Mouse (Mus musculus) CH12.LX (cell line): ENCODE results near the gene Rab5if. TPM values are rescaled to one million over a fixed set of nuclear protein-coding genes. Genes with fewer than 3 reads are reported as not detected.
A peak's percentile ranks its signal among the peaks of the same experiment; 100 is the strongest.

Experiments used
- DNase-seq: peaks from one replicate; pipeline ENCODE4 v3.0.0-alpha.2; 2013; ENCODE audit errors: extremely low read depth
- H3K27ac ChIP-seq: 2 replicates; pipeline ENCODE4 v1.5.1; 2012; ENCODE audit warnings: low read depth, mild to moderate bottlenecking, control low read depth, moderate library complexity; ENCODE audit not compliant: insufficient read depth
- H3K27me3 ChIP-seq: replicated peaks from 2 replicates; pipeline ENCODE3; 2012; ENCODE audit warnings: inconsistent platforms
- H3K36me3 ChIP-seq, 2 experiments: replicated peaks in 1 of 2; 2 replicates each; pipeline versions ENCODE3 to v1.6.1; 2012; ENCODE audit warnings: inconsistent platforms in 1 of 2, low read length in 1 of 2, mild to moderate bottlenecking in 1 of 2, mixed read lengths in 1 of 2, moderate library complexity in 1 of 2; ENCODE audit not compliant: control insufficient read depth in 1 of 2, insufficient read depth in 1 of 2
- H3K4me1 ChIP-seq, 2 experiments: 2 replicates each; pipeline ENCODE4 v1.6.1; 2012; ENCODE audit warnings: inconsistent platforms in 1 of 2, moderate library complexity in 1 of 2; ENCODE audit not compliant: insufficient read depth in 2 of 2, control insufficient read depth in 1 of 2
- H3K4me2 ChIP-seq: 2 replicates; pipeline ENCODE4 v1.6.1; 2012; ENCODE audit warnings: low read depth, mild to moderate bottlenecking, control low read depth; ENCODE audit not compliant: poor library complexity, insufficient read depth, severe bottlenecking
- H3K4me3 ChIP-seq, 3 experiments: fragments of 150-350 bp in 1 of 3; sonication (generic) in 1 of 3; replicated peaks in 1 of 3; 2 replicates each; pipeline versions ENCODE3 to v1.5.1; 2011 to 2012; ENCODE audit warnings: low read depth in 2 of 3, low read length in 2 of 3, mild to moderate bottlenecking in 2 of 3, moderate library complexity in 2 of 3, control low read depth in 1 of 3, improper control_type of control experiment in 1 of 3, inconsistent platforms in 1 of 3, mixed read lengths in 1 of 3; ENCODE audit not compliant: poor library complexity in 1 of 3
- H3K79me2 ChIP-seq: replicated peaks from 2 replicates; pipeline ENCODE4 v1.6.1; 2012; ENCODE audit warnings: mild to moderate bottlenecking, moderate library complexity; ENCODE audit not compliant: control insufficient read depth, poor library complexity, insufficient read depth, severe bottlenecking; ENCODE audit errors: extremely low read depth
- H3K9ac ChIP-seq: 2 replicates; pipeline ENCODE4 v1.6.1; 2012; ENCODE audit warnings: low read depth, mild to moderate bottlenecking, control low read depth, moderate library complexity; ENCODE audit not compliant: insufficient read depth
- H3K9me3 ChIP-seq: replicated peaks from 2 replicates; pipeline ENCODE3; 2012; ENCODE audit warnings: low read length, inconsistent platforms, mixed read lengths
- BHLHE40 ChIP-seq: IDR thresholded peaks from 2 replicates; pipeline ENCODE4 v1.6.1; 2011; ENCODE audit warnings: mild to moderate bottlenecking, low read depth, low read length, improper control_type of control experiment
- CHD1 ChIP-seq: IDR thresholded peaks from 2 replicates; pipeline ENCODE4 v1.6.1; 2012; ENCODE audit warnings: low read depth, low read length, improper control_type of control experiment, inconsistent platforms
- CHD2 ChIP-seq: IDR thresholded peaks from 2 replicates; pipeline ENCODE4 v1.6.1; 2011; ENCODE audit warnings: low read length, improper control_type of control experiment
- CTCF ChIP-seq, 2 experiments: IDR thresholded peaks in 1 of 2; conservative IDR thresholded peaks in 1 of 2; 2 replicates each; pipeline ENCODE4 v1.5.1; 2011 to 2012; ENCODE audit warnings: low read depth in 2 of 2, low read length in 2 of 2, improper control_type of control experiment in 1 of 2, inconsistent platforms in 1 of 2, mild to moderate bottlenecking in 1 of 2, moderate library complexity in 1 of 2
- E2F4 ChIP-seq: IDR thresholded peaks from 2 replicates; pipeline ENCODE4 v1.6.1; 2011; ENCODE audit warnings: low read depth, low read length, improper control_type of control experiment; ENCODE audit not compliant: insufficient replicate concordance
- ELF1 ChIP-seq: IDR thresholded peaks from 2 replicates; pipeline ENCODE4 v1.6.1; 2014; ENCODE audit warnings: low read depth, mild to moderate bottlenecking, inconsistent platforms, low read length, improper control_type of control experiment
- EP300 ChIP-seq: IDR thresholded peaks from 2 replicates; pipeline ENCODE4 v1.6.1; 2011; ENCODE audit warnings: low read length, improper control_type of control experiment
- ETS1 ChIP-seq: conservative IDR thresholded peaks from 2 replicates; pipeline ENCODE4 v1.6.1; 2012; ENCODE audit warnings: low read depth, mild to moderate bottlenecking, inconsistent platforms, low read length, improper control_type of control experiment, moderate library complexity
- GABPA ChIP-seq: IDR thresholded peaks from 2 replicates; pipeline ENCODE4 v1.6.1; 2012; ENCODE audit warnings: low read depth, low read length, improper control_type of control experiment, inconsistent platforms; ENCODE audit not compliant: insufficient replicate concordance
- HCFC1 ChIP-seq: IDR thresholded peaks from 2 replicates; pipeline ENCODE4 v1.6.1; 2012; ENCODE audit warnings: low read depth, mild to moderate bottlenecking, inconsistent platforms, low read length, improper control_type of control experiment
- IRF4 ChIP-seq: IDR thresholded peaks from 2 replicates; pipeline ENCODE4 v1.6.1; 2014; ENCODE audit warnings: low read depth, mild to moderate bottlenecking, inconsistent platforms, low read length, improper control_type of control experiment
- JUN ChIP-seq: IDR thresholded peaks from 2 replicates; pipeline ENCODE4 v1.6.1; 2011; ENCODE audit warnings: low read depth, mild to moderate bottlenecking, low read length, improper control_type of control experiment, moderate library complexity; ENCODE audit not compliant: insufficient read depth
- JUND ChIP-seq: conservative IDR thresholded peaks from 2 replicates; pipeline ENCODE4 v1.6.1; 2011; ENCODE audit warnings: low read depth, low read length, improper control_type of control experiment
- KAT2A ChIP-seq: IDR thresholded peaks from 2 replicates; pipeline ENCODE4 v1.6.1; 2012; ENCODE audit warnings: low read length, improper control_type of control experiment, inconsistent platforms; ENCODE audit not compliant: insufficient replicate concordance
- MAFK ChIP-seq: IDR thresholded peaks from 2 replicates; pipeline ENCODE4 v1.6.1; 2011; ENCODE audit warnings: low read length, improper control_type of control experiment; ENCODE audit not compliant: insufficient replicate concordance
- MAX ChIP-seq: IDR thresholded peaks from 2 replicates; pipeline ENCODE4 v1.6.1; 2011; ENCODE audit warnings: low read length, improper control_type of control experiment
- MAZ ChIP-seq: IDR thresholded peaks from 2 replicates; pipeline ENCODE4 v1.6.1; 2012; ENCODE audit warnings: low read depth, mild to moderate bottlenecking, inconsistent platforms, low read length, improper control_type of control experiment, moderate library complexity
- MEF2A ChIP-seq: IDR thresholded peaks from 2 replicates; pipeline ENCODE4 v1.6.1; 2014; ENCODE audit warnings: low read depth, mild to moderate bottlenecking, inconsistent platforms, low read length, improper control_type of control experiment, borderline replicate concordance
- MXI1 ChIP-seq: IDR thresholded peaks from 2 replicates; pipeline ENCODE4 v1.6.1; 2011; ENCODE audit warnings: mild to moderate bottlenecking, low read depth, low read length, improper control_type of control experiment
- MYC ChIP-seq: IDR thresholded peaks from 2 replicates; pipeline ENCODE4 v1.6.1; 2011; ENCODE audit warnings: low read depth, mild to moderate bottlenecking, improper control_type of control experiment, low read length
- NELFE ChIP-seq: IDR thresholded peaks from 2 replicates; pipeline ENCODE4 v1.6.1; 2011; ENCODE audit warnings: low read depth, low read length, improper control_type of control experiment
- NRF1 ChIP-seq: IDR thresholded peaks from 2 replicates; pipeline ENCODE4 v1.6.1; 2014; ENCODE audit warnings: low read depth, mild to moderate bottlenecking, inconsistent platforms, low read length, improper control_type of control experiment, moderate library complexity
- PAX5 ChIP-seq: IDR thresholded peaks from 2 replicates; pipeline ENCODE4 v1.6.1; 2012; ENCODE audit warnings: low read length, inconsistent platforms, mixed read lengths
- POLR2A ChIP-seq: IDR thresholded peaks from 2 replicates; pipeline ENCODE4 v1.6.1; 2011; ENCODE audit warnings: low read depth, mild to moderate bottlenecking, improper control_type of control experiment, low read length
- POLR2AphosphoS2 ChIP-seq: IDR thresholded peaks from 2 replicates; pipeline ENCODE4 v1.6.1; 2011; ENCODE audit warnings: low read depth, low read length, improper control_type of control experiment
- RAD21 ChIP-seq: IDR thresholded peaks from 2 replicates; pipeline ENCODE4 v1.6.1; 2011; ENCODE audit warnings: low read depth, mild to moderate bottlenecking, low read length, improper control_type of control experiment, moderate library complexity
- RCOR1 ChIP-seq: conservative IDR thresholded peaks from 2 replicates; pipeline ENCODE4 v1.6.1; 2012; ENCODE audit warnings: low read depth, mild to moderate bottlenecking, inconsistent platforms, low read length, improper control_type of control experiment
- SIN3A ChIP-seq: IDR thresholded peaks from 2 replicates; pipeline ENCODE4 v1.6.1; 2012; ENCODE audit warnings: low read length, improper control_type of control experiment, inconsistent platforms
- SMC3 ChIP-seq: IDR thresholded peaks from 2 replicates; pipeline ENCODE4 v1.6.1; 2011; ENCODE audit warnings: low read depth, low read length, improper control_type of control experiment
- TBP ChIP-seq: conservative IDR thresholded peaks from 2 replicates; pipeline ENCODE4 v1.6.1; 2011; ENCODE audit warnings: low read depth, low read length, improper control_type of control experiment
- TCF12 ChIP-seq: IDR thresholded peaks from 2 replicates; pipeline ENCODE4 v1.6.1; 2014; ENCODE audit warnings: low read depth, mild to moderate bottlenecking, inconsistent platforms, low read length, improper control_type of control experiment
- UBTF ChIP-seq: IDR thresholded peaks from 2 replicates; pipeline ENCODE4 v1.6.1; 2012; ENCODE audit warnings: low read depth, mild to moderate bottlenecking, inconsistent platforms, low read length, improper control_type of control experiment, moderate library complexity
- USF1 ChIP-seq: IDR thresholded peaks from 2 replicates; pipeline ENCODE4 v1.6.1; 2014; ENCODE audit warnings: low read depth, mild to moderate bottlenecking, inconsistent platforms, low read length, improper control_type of control experiment
- USF2 ChIP-seq: conservative IDR thresholded peaks from 2 replicates; pipeline ENCODE4 v1.6.1; 2011; ENCODE audit warnings: low read depth, low read length, improper control_type of control experiment
- ZC3H11A ChIP-seq: IDR thresholded peaks from 2 replicates; pipeline ENCODE4 v1.6.1; 2012; ENCODE audit warnings: low read depth, mild to moderate bottlenecking, inconsistent platforms, low read length, improper control_type of control experiment
- ZKSCAN1 ChIP-seq: IDR thresholded peaks from 2 replicates; pipeline ENCODE4 v1.6.1; 2012; ENCODE audit warnings: low read depth, inconsistent platforms, low read length, improper control_type of control experiment, borderline replicate concordance
- ZMIZ1 ChIP-seq: IDR thresholded peaks from 2 replicates; pipeline ENCODE4 v1.6.1; 2012; ENCODE audit warnings: low read depth, mild to moderate bottlenecking, inconsistent platforms, low read length, improper control_type of control experiment
- ZNF384 ChIP-seq: IDR thresholded peaks from 2 replicates; pipeline ENCODE4 v1.6.1; 2012; ENCODE audit warnings: low read depth, low read length, improper control_type of control experiment, inconsistent platforms
- dilution Hi-C: fragments of 300-500 bp; cut with MboI; formaldehyde crosslinking; loops from 2 replicates; pipeline ENCODE4 v1.14.3; 2020; ENCODE audit warnings: low sequenced_read_pairs; ENCODE audit not compliant: extremely low pct_unique_long_range_greater_than_20kb, extremely low pct_ligation_motif_present
- in situ Hi-C: fragments of 300-500 bp; cut with MboI; formaldehyde crosslinking; loops from 3 replicates; pipeline ENCODE4 v1.14.3; 2019; ENCODE audit warnings: low sequenced_read_pairs, low pct_ligation_motif_present, low pct_unique_long_range_greater_than_20kb, mixed read lengths
- polyA plus RNA-seq: library from polyadenylated mRNA; unstranded; fragments of >175 nt; gene quantifications from 2 replicates; pipeline ENCODE4 v1.2.1, GENCODE M21; 2012; ENCODE audit warnings: low read depth; ENCODE audit not compliant: insufficient read length
- total RNA-seq, 2 experiments: library from RNA; depleted of rRNA; stranded (reverse); fragments of 300-350 nt in 1 of 2; fragments of >200 nt in 1 of 2; gene quantifications; 2 replicates each; pipeline ENCODE4 v1.2.3; 2012 to 2014

Gene Rab5if
- total RNA-seq (2012; rRNA removed) (111 and 146 TPM in 2 replicates), total RNA-seq (2014; rRNA removed) (182 and 186 TPM in 2 replicates), polyA plus RNA-seq (174 and 205 TPM in 2 replicates)

- Histone ChIP-seq H3K4me1 (peaks cover 8 to 42% of the 10 kb centered on the region in 2 experiments), H3K27ac (peak within 1 kb of the TSS; percentile 50), H3K79me2 (peaks cover 47% of the 10 kb centered on the region), H3K27me3 (no peaks in the 10 kb centered on the region), H3K9me3 (no peaks in the 10 kb centered on the region), H3K4me2 (peak within 1 kb of the TSS; percentile 83), H3K9ac (peak within 1 kb of the TSS; percentile 80), H3K36me3 (peaks cover 18 to 43% of the 10 kb centered on the region in 2 experiments), H3K4me3 (peak within 1 kb of the TSS; percentile 94 to 100 (median 100))
- TF ChIP-seq USF2: no peak
- peak; percentile 57; the same call in 1 of the 2 replicates for TF ChIP-seq IRF4
- TF ChIP-seq TBP: peak; percentile 60; the same call in 1 of the 2 replicates
- TF ChIP-seq CHD1: no peak
- TF ChIP-seq ZKSCAN1: no peak
- TF ChIP-seq ZMIZ1: peak; percentile 79
- peak; percentile 92; the same call in 1 of the 2 replicates for TF ChIP-seq KAT2A
- no peak; the same call in 1 of the 2 replicates for TF ChIP-seq BHLHE40
- peak; percentile 95 for TF ChIP-seq HCFC1
- TF ChIP-seq CTCF (conservative IDR thresholded peaks at IDR 0.05 in 1 of 2, IDR thresholded peaks at IDR 0.05 in 1 of 2; ENCODE audit: low read depth in 2 of 2, low read length in 2 of 2): peak in 1 of 2 experiments; percentile 64; a peak in 2 of 4 replicates
- no peak for TF ChIP-seq ZC3H11A
- no peak; the same call in 1 of the 2 replicates for TF ChIP-seq ETS1
- no peak for TF ChIP-seq ZNF384
- no peak; the same call in 1 of the 2 replicates for TF ChIP-seq MXI1
- TF ChIP-seq GABPA: peak; percentile 43; the same call in 1 of the 2 replicates
- TF ChIP-seq JUN: no peak
- TF ChIP-seq MEF2A: peak; percentile 79
- peak; percentile 76 for TF ChIP-seq NELFE
- no peak; the same call in 1 of the 2 replicates for TF ChIP-seq SMC3
- TF ChIP-seq EP300: no peak
- peak; percentile 93 for TF ChIP-seq ELF1
- TF ChIP-seq MYC: no peak
- TF ChIP-seq PAX5: no peak
- TF ChIP-seq RAD21: peak; percentile 1
- TF ChIP-seq MAFK: no peak
- TF ChIP-seq POLR2AphosphoS2: no peak
- no peak for TF ChIP-seq E2F4
- TF ChIP-seq CHD2: no peak
- TF ChIP-seq POLR2A: peak; percentile 86
- peak; percentile 94 for TF ChIP-seq SIN3A
- TF ChIP-seq MAX: peak; percentile 81
- TF ChIP-seq NRF1: peak; percentile 90
- peak; percentile 85 for TF ChIP-seq TCF12
- peak; percentile 95 for TF ChIP-seq UBTF
- peak; percentile 63; the same call in 1 of the 2 replicates for TF ChIP-seq MAZ
- TF ChIP-seq RCOR1: no peak
- TF ChIP-seq JUND: no peak
- TF ChIP-seq USF1: no peak
- dilution Hi-C loops (no loop called here), in situ Hi-C loops (no loop called here)
- DNase-seq: peak; percentile 95
These were observed at the start of gene Rab5if for GRCm38 (mm10) chr2:156862772-156863486. Rab5if (plus strand) TSS chr2:156863128.
